Mouse (Mus musculus): ENCODE measurements around the gene Ets2. TPM values are rescaled to one million over a fixed set of nuclear protein-coding genes. Genes with fewer than 3 reads are reported as not detected.

Gene Ets2
- polyA plus RNA-seq, 1 experiment from 2014 or later: 32.6 TPM

DNA sequence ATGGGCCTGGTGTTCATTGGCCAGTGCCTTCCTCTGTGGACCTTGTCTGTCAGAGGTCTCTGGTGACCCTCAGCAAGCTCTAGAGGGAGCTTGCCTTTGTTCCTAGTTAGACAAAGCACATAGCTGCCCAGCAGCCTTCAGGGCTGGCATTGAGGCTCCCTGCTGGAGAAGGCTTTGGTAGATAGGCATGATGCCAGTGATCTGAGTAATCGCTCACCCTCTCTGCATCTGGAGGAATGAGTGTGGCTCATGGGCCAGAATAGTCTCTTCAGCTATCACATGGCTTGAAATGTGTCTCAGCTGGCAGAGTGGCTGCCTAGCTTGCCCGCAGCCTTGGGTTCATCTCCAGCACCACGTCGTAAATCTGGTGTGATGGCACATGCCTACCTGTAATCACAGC, 16.2 kb downstream of the Ets2 start:
- WGBS: 95% methylated on average over 4 of the region's 4 CpGs
- H3K9me3 ChIP-seq: peaks cover 14% of the 10 kb centered on the region
- no peaks in the 10 kb centered on the region for H3K27me3 ChIP-seq (replicated peaks; ENCODE audit: low read depth, poor library complexity, severe bottlenecking)
- H3K27ac ChIP-seq (replicated peaks): no peak overlapping the region
- H3K4me1 ChIP-seq: no peaks in the 10 kb centered on the region
- DNase-seq (ENCODE audit: low spot score): no peak
- H3K4me3 ChIP-seq: no peak overlapping the region
- H3K36me3 ChIP-seq (replicated peaks): peaks cover 87% of the 10 kb centered on the region

DNA sequence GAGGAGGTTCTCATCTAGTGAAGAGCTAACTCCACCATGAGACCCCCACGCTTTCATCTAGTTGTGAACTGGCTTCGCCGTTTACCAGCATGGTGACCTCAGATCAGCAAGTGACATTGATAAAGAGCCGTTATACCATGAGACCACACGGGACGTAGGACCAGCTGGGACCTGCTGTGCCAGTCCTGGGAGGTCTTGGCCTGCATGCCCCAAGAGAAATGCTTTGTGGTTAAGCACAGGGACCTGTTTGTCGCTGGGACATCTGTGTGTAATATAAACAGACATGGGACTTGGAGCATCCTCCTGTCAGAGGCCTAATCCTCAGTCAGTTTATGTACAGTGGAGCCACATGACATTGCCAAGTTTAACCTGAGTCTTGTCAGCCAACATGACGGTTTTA, 18.7 kb downstream of the Ets2 start:
- Histone ChIP-seq H3K9me3 (peaks cover 14% of the 10 kb centered on the region), H3K4me3 (no peak overlapping the region), H3K4me1 (no peaks in the 10 kb centered on the region), H3K36me3 (replicated peaks) (peaks cover 65% of the 10 kb centered on the region), H3K27ac (replicated peaks) (no peak overlapping the region), H3K27me3 (replicated peaks; ENCODE audit: low read depth, poor library complexity, severe bottlenecking) (no peaks in the 10 kb centered on the region)
- DNase-seq (ENCODE audit: low spot score): no peak
- 91% methylated on average over 8 of the region's 8 CpGs for WGBS

DNA sequence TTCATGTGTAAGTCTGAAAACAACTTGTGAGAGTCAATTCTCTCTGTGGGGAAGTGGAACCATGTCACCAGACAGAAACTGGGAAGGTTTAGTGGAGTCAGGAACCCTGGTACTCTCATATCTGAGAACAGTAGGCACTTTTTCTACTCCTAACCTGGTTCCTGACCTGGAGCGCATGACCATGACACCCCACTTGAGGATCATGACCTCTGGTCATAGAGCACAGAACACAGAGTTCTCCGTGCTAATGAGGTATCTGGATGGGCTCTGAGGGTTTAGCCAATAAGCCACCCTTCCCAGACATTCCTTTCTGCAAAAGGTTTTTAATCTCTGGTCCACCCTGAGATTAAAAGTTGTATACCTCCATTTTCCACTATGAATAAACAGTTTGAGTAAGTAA, 22.4 kb downstream of the Ets2 start:
- H3K4me3 ChIP-seq: no peak overlapping the region
- no peaks in the 10 kb centered on the region for H3K27me3 ChIP-seq (replicated peaks; ENCODE audit: low read depth, poor library complexity, severe bottlenecking)
- H3K9me3 ChIP-seq: peaks cover 14% of the 10 kb centered on the region
- no peak for DNase-seq (ENCODE audit: low spot score)
- H3K27ac ChIP-seq (replicated peaks): no peak overlapping the region
- WGBS: 85% methylated on average over 2 of the region's 2 CpGs
- peaks cover 9% of the 10 kb centered on the region for H3K4me1 ChIP-seq
- peaks cover 27% of the 10 kb centered on the region for H3K36me3 ChIP-seq (replicated peaks)

DNA sequence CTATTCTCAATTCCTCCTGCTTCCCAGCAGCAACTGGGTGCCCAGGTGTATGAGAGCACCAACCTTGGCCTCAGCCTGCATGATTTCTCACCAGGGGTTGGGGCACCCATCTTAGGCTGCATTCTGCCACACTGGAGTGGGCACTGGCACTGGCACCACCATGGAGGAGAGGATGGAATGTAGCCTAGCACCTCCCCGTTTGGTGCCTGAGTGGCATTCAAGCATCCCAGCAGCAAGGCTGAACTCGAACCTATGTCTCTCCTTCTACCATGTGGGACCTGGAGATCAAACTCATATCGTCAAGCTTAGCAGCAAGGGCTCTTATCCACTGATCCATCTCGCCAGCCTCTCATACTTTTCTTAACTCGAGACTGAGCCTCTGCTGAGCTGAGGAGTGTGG, 22.9 kb downstream of the Ets2 start:
- WGBS: 82% methylated on average over 5 of the region's 5 CpGs

DNA sequence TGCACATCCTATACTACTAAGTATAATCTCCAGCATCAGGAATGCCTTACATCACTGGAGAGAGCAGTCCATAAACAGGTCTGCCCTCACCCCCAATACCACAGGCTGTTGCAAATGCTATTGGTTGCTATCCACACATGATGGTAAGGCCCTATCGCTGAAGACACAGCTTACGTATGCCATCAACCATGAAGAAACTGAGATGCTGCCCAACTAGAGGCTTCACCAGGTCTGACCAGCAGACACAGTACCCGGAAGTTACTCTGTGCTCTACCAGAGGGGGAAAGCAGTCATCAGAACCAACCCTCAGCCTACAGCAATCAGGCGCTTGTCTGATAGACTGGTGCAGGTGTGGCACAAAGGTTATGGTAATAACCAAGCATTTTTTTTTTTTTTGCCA, 24.9 kb downstream of the Ets2 start:
- Histone ChIP-seq H3K4me3 (no peak overlapping the region), H3K36me3 (replicated peaks) (peaks cover 2% of the 10 kb centered on the region), H3K4me1 (peaks cover 11% of the 10 kb centered on the region), H3K27me3 (replicated peaks; ENCODE audit: low read depth, poor library complexity, severe bottlenecking) (no peaks in the 10 kb centered on the region), H3K9me3 (peaks cover 7% of the 10 kb centered on the region; the same call in 1 of the 2 replicates), H3K27ac (replicated peaks) (no peak overlapping the region)
- WGBS: 91% methylated on average over 4 of the region's 4 CpGs
- no peak for DNase-seq (ENCODE audit: low spot score)

More for the DNA sequence above, 22.9 kb downstream of the Ets2 start:
- no peak overlapping the region for H3K27ac ChIP-seq (replicated peaks)
- H3K9me3 ChIP-seq: peaks cover 14% of the 10 kb centered on the region
- H3K4me1 ChIP-seq: peaks cover 9% of the 10 kb centered on the region
- H3K4me3 ChIP-seq: no peak overlapping the region
- no peak for DNase-seq (ENCODE audit: low spot score)
- peaks cover 22% of the 10 kb centered on the region for H3K36me3 ChIP-seq (replicated peaks)
- no peaks in the 10 kb centered on the region for H3K27me3 ChIP-seq (replicated peaks; ENCODE audit: low read depth, poor library complexity, severe bottlenecking)

DNA sequence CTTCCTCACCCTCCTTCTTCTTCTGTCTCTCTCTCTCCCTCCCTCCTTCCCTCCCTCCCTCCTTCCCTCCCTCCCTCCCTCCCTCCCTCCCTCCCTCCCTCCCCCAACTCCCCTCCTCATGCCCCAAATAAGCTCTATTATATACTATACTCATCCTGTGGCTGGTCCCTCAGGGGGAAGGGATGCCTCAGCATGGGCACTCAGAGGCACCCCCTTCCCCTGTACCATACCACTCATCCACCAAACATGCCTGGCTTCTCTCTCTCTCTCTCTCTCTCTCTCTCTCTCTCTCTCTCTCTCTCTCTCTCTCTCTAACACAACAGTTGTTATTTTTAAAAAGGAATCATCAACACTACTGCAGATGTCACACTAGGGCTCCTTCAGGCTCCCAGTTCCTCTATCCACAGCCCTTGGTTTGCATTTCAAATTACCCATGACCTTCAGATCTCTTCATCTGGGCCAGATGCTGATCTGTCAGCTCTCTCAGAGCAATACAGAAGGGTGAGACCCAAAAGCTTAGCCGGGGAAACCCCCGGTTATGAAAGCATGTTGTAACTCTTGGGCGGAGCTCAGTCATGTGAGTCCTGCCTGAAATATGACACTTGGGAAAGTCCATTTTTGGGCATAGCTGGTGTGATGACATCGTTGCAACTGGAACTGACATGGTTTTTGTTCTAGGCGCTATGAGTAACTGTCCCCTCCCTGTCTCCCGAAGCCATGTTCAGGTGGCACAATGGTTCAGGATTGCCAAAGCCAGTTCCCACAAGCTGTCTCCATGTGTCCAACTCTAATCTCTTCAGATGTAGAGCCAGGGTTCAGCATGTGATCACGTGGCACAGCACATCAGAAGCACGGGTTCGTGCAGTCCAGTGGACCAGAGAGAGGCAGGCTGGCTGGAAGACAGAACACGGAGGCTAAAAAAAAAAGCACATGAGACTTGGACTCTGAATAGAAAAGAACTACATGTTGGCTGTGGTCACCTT, 26.9 kb downstream of the Ets2 start:
- no peak overlapping the region for H3K27ac ChIP-seq (replicated peaks)
- WGBS: 78% methylated on average over 10 of the region's 10 CpGs
- no peak for DNase-seq (ENCODE audit: low spot score)
- no peaks in the 10 kb centered on the region for H3K36me3 ChIP-seq (replicated peaks)
- no peak overlapping the region for H3K4me3 ChIP-seq
- peaks cover 11% of the 10 kb centered on the region for H3K4me1 ChIP-seq
- no peaks in the 10 kb centered on the region for H3K27me3 ChIP-seq (replicated peaks; ENCODE audit: low read depth, poor library complexity, severe bottlenecking)
- no peaks in the 10 kb centered on the region for H3K9me3 ChIP-seq

DNA sequence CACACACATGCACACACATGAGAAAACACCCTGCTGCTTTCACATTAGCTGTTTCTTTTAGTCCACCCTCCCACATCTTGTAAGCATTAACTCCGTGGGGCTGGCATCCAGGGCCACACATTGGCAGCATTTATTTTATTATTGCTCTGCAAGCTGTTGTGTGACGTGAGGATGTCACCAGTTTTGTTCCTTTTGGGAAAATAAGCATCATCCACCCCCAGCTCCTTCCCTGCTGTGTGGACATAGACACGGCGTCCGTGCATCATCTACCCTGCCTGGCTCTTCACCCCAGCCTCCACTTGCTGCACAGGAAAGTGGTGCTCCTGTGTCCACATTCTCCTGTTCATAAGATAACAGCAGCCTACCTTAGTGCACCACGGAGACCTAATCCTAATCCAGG, 27.9 kb downstream of the Ets2 start:
- no peak for DNase-seq (ENCODE audit: low spot score)
- H3K4me1 ChIP-seq: peaks cover 11% of the 10 kb centered on the region
- no peaks in the 10 kb centered on the region for H3K36me3 ChIP-seq (replicated peaks)
- 74% methylated on average over 6 of the region's 6 CpGs for WGBS
- no peaks in the 10 kb centered on the region for H3K9me3 ChIP-seq
- H3K27me3 ChIP-seq (replicated peaks; ENCODE audit: low read depth, poor library complexity, severe bottlenecking): no peaks in the 10 kb centered on the region
- no peak overlapping the region for H3K27ac ChIP-seq (replicated peaks)
- no peak overlapping the region for H3K4me3 ChIP-seq

DNA sequence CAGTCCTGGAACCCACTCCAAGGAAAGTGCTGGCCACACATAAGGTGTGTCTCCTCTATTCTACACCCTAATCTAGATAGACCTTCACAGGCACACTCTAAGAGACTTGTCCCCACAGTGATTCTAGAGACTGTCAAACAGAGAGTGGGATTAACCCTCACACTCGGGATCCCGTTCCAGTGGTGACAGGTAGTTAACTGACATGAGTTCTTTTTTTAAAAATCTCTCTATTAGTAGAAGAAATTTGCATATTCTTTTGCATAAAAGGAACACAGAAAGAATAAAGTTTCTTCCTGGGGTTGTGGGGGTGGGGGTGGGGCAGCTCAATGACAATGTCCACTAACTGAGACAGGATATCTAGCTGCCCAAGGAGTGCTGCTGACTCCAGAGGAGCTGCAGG, 32.9 kb downstream of the Ets2 start:
- Histone ChIP-seq H3K9me3 (no peaks in the 10 kb centered on the region), H3K4me3 (no peak overlapping the region), H3K27ac (replicated peaks) (no peak overlapping the region), H3K4me1 (peaks cover 28% of the 10 kb centered on the region), H3K27me3 (replicated peaks; ENCODE audit: low read depth, poor library complexity, severe bottlenecking) (no peaks in the 10 kb centered on the region; the same call in 1 of the 2 replicates), H3K36me3 (replicated peaks) (no peaks in the 10 kb centered on the region)
- DNase-seq (ENCODE audit: low spot score): no peak
- 91% methylated on average over 2 of the region's 2 CpGs for WGBS

DNA sequence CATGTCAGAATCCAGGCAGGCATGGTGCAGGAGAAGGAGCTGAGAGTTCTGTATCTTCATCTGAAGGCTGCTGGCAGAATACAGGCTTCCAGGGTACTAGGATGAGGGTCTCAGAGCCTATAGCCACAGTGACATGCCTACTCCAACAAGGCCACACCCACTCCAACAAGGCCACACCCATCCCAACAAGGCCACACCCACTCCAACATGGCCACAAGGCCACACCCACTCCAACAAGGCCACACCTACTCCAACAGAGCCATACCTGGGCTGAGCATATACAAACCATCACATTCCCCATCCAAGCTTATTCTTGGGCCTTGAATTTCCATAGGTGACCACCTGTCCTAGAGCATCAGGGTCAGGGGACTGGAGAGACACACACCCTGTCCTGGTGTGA, 34.2 kb downstream of the Ets2 start:
- Histone ChIP-seq H3K9me3 (no peaks in the 10 kb centered on the region), H3K36me3 (replicated peaks) (no peaks in the 10 kb centered on the region), H3K27ac (replicated peaks) (no peak overlapping the region), H3K4me1 (peaks cover 30% of the 10 kb centered on the region), H3K4me3 (no peak overlapping the region), H3K27me3 (replicated peaks; ENCODE audit: low read depth, poor library complexity, severe bottlenecking) (no peaks in the 10 kb centered on the region; the same call in 1 of the 2 replicates)
- DNase-seq (ENCODE audit: low spot score): no peak

DNA sequence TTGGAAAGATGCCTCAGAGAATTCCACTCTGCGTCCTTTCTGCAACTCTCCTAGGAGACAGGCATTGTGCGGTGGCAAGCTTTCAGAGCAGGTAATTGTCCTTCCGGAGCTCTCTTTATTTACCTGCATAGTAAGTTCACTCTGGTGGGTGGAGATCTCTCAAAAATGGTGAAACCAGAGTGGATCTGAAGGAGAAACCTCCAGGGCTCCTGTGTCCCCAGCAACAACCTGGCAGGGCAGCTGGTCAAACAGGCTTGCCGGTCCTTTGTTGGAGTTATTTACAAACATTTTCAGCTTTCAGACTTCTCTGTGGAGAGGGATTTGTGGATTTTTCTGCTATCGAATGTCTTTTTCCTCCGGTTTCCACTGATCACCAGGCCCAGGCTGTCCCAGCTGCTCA, 34.6 kb downstream of the Ets2 start:
- H3K36me3 ChIP-seq (replicated peaks): no peaks in the 10 kb centered on the region
- peaks cover 34% of the 10 kb centered on the region for H3K4me1 ChIP-seq
- no peak overlapping the region for H3K4me3 ChIP-seq
- 81% methylated on average over 6 of the region's 6 CpGs for WGBS
- H3K9me3 ChIP-seq: no peaks in the 10 kb centered on the region
- no peak overlapping the region for H3K27ac ChIP-seq (replicated peaks)
- no peaks in the 10 kb centered on the region; the same call in 1 of the 2 replicates for H3K27me3 ChIP-seq (replicated peaks; ENCODE audit: low read depth, poor library complexity, severe bottlenecking)
- no peak for DNase-seq (ENCODE audit: low spot score)

DNA sequence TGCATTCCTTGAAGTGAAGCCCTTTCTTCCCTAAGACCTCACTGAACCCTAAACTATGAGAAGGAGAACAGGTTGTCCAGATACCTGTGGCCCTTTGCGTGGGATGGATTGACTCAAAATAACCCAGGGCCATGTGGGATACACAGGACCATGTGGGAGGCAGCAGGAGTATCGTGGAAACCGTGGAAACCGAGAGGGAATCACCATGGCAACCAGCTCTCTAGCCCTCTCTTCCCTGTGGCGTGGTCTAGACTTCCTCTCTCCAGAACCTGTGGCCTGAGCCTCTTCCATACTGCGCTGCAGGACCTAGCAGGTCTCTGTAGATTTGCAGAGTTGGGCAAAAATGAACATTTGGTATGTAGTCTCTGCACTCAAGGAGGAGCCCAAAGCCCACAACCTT, 37.6 kb downstream of the Ets2 start:
- 74% methylated on average over 6 of the region's 6 CpGs for WGBS
- no peak for DNase-seq (ENCODE audit: low spot score)
- Histone ChIP-seq H3K4me3 (no peak overlapping the region), H3K27ac (replicated peaks) (no peak overlapping the region), H3K27me3 (replicated peaks; ENCODE audit: low read depth, poor library complexity, severe bottlenecking) (no peaks in the 10 kb centered on the region; the same call in 1 of the 2 replicates), H3K36me3 (replicated peaks) (no peaks in the 10 kb centered on the region), H3K9me3 (no peaks in the 10 kb centered on the region), H3K4me1 (peaks cover 45% of the 10 kb centered on the region)

DNA sequence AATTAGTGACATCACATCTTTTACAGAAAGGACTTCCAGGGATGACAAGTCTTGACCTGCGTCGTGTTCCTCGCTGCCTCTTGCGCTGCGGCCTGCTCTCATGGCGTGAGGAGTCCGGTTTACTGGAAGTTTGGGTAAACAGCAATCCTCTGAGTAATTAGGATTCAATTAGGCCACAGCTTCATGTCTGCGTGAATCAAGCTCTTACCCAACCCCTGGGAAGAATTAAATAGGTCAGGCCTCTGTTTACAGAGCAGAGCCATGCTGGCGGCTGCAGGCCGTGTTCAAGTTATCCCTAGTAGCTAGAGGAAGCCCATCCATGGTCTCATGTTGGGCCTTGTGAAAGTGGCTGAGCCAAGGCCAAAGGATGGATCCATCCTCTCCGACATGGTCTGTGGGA, 39.5 kb downstream of the Ets2 start:
- 62% methylated on average over 11 of the region's 11 CpGs for WGBS

More for the DNA sequence above, 39.5 kb downstream of the Ets2 start:
- DNase-seq (ENCODE audit: low spot score): no peak
- H3K9me3 ChIP-seq: no peaks in the 10 kb centered on the region
- peaks cover 45% of the 10 kb centered on the region for H3K4me1 ChIP-seq
- H3K36me3 ChIP-seq (replicated peaks): no peaks in the 10 kb centered on the region
- H3K27me3 ChIP-seq (replicated peaks; ENCODE audit: low read depth, poor library complexity, severe bottlenecking): no peaks in the 10 kb centered on the region; the same call in 1 of the 2 replicates
- no peak overlapping the region for H3K4me3 ChIP-seq
- H3K27ac ChIP-seq (replicated peaks): no peak overlapping the region; the same call in 1 of the 2 replicates
